Mouse (Mus musculus) CH12.LX (cell line): Measurements from ENCODE around the gene Defa23.
A peak's percentile ranks its signal among the peaks of the same experiment; 100 is the strongest.

Experiments
- BHLHE40 ChIP-seq: IDR thresholded peaks from 2 replicates; pipeline ENCODE4 v1.6.1; 2011; ENCODE audit warnings: mild to moderate bottlenecking, low read depth, low read length, improper control_type of control experiment
- CTCF ChIP-seq, 2 experiments: IDR thresholded peaks in 1 of 2; conservative IDR thresholded peaks in 1 of 2; 2 replicates each; pipeline ENCODE4 v1.5.1; 2011 to 2012; ENCODE audit warnings: low read depth in 2 of 2, low read length in 2 of 2, improper control_type of control experiment in 1 of 2, inconsistent platforms in 1 of 2, mild to moderate bottlenecking in 1 of 2, moderate library complexity in 1 of 2
- IRF4 ChIP-seq: IDR thresholded peaks from 2 replicates; pipeline ENCODE4 v1.6.1; 2014; ENCODE audit warnings: low read depth, mild to moderate bottlenecking, inconsistent platforms, low read length, improper control_type of control experiment
- MEF2A ChIP-seq: IDR thresholded peaks from 2 replicates; pipeline ENCODE4 v1.6.1; 2014; ENCODE audit warnings: low read depth, mild to moderate bottlenecking, inconsistent platforms, low read length, improper control_type of control experiment, borderline replicate concordance
- MYC ChIP-seq: IDR thresholded peaks from 2 replicates; pipeline ENCODE4 v1.6.1; 2011; ENCODE audit warnings: low read depth, mild to moderate bottlenecking, improper control_type of control experiment, low read length
- NELFE ChIP-seq: IDR thresholded peaks from 2 replicates; pipeline ENCODE4 v1.6.1; 2011; ENCODE audit warnings: low read depth, low read length, improper control_type of control experiment
- NRF1 ChIP-seq: IDR thresholded peaks from 2 replicates; pipeline ENCODE4 v1.6.1; 2014; ENCODE audit warnings: low read depth, mild to moderate bottlenecking, inconsistent platforms, low read length, improper control_type of control experiment, moderate library complexity
- POLR2A ChIP-seq: IDR thresholded peaks from 2 replicates; pipeline ENCODE4 v1.6.1; 2011; ENCODE audit warnings: low read depth, mild to moderate bottlenecking, improper control_type of control experiment, low read length
- SIN3A ChIP-seq: IDR thresholded peaks from 2 replicates; pipeline ENCODE4 v1.6.1; 2012; ENCODE audit warnings: low read length, improper control_type of control experiment, inconsistent platforms
- TCF12 ChIP-seq: IDR thresholded peaks from 2 replicates; pipeline ENCODE4 v1.6.1; 2014; ENCODE audit warnings: low read depth, mild to moderate bottlenecking, inconsistent platforms, low read length, improper control_type of control experiment
- ZC3H11A ChIP-seq: IDR thresholded peaks from 2 replicates; pipeline ENCODE4 v1.6.1; 2012; ENCODE audit warnings: low read depth, mild to moderate bottlenecking, inconsistent platforms, low read length, improper control_type of control experiment
- ZKSCAN1 ChIP-seq: IDR thresholded peaks from 2 replicates; pipeline ENCODE4 v1.6.1; 2012; ENCODE audit warnings: low read depth, inconsistent platforms, low read length, improper control_type of control experiment, borderline replicate concordance

- TF ChIP-seq SIN3A (no peak), BHLHE40 (no peak), CTCF (conservative IDR thresholded peaks at IDR 0.05 in 1 of 2, IDR thresholded peaks at IDR 0.05 in 1 of 2; ENCODE audit: low read depth in 2 of 2, low read length in 2 of 2) (peak; percentile 52 to 69), ZC3H11A (no peak), POLR2A (no peak), NRF1 (no peak), MEF2A (no peak), ZKSCAN1 (no peak), TCF12 (no peak), NELFE (no peak), MYC (no peak), IRF4 (no peak)
Observed at GRCm38 (mm10) chr8:21093106-21093505, 38.3 kb downstream of the Defa23 start.
